Mouse (Mus musculus): Measurements from ENCODE around the gene Tnfrsf9. TPM values are rescaled to one million over a fixed set of nuclear protein-coding genes. Genes with fewer than 3 reads are reported as not detected.

Tnfrsf9 gene
- total RNA-seq, 2 experiments from 2014 or later = 0.17 to 0.57 TPM

GRCm38 (mm10) chr4:150979455-150979854 lies 65.1 kb downstream of the Tnfrsf9 start:
- no peak for DNase-seq (ENCODE audit: low spot score in 2 of 2)

- DNase-seq (ENCODE audit: low spot score in 2 of 2) = no peak
Observed at GRCm38 (mm10) chr4:150980153-150980552, 65.8 kb downstream of the Tnfrsf9 start.

- no peak for DNase-seq (ENCODE audit: low spot score in 2 of 2)
Observed at GRCm38 (mm10) chr4:150990148-150990547, 75.8 kb downstream of the Tnfrsf9 start.

Other genes starting within 250 kb of the Tnfrsf9 start
- 10 to 100 TPM; 18.8 to 22.8 TPM for gene Errfi1, start 60.6 kb upstream of the Tnfrsf9 start, total RNA-seq (2021)
- 100 to 1,000 TPM; 247 to 274 TPM for gene Park7, start 125 bp upstream of the Tnfrsf9 start, total RNA-seq (2021)
- not detected for gene Uts2, start 82.5 kb downstream of the Tnfrsf9 start, total RNA-seq (2021)
- gene Per3, start 130.1 kb downstream of the Tnfrsf9 start, total RNA-seq (2021) = 10 to 100 TPM; 10.5 to 15.4 TPM
- gene Vamp3, start 143.4 kb downstream of the Tnfrsf9 start, total RNA-seq (2021) = 10 to 100 TPM; 78.8 to 79.1 TPM
- not detected for gene Gm13090, start 175.0 kb downstream of the Tnfrsf9 start, total RNA-seq (2021)

All from gastrocnemius, postnatal 4 days (tissue).